Mouse (Mus musculus) kidney, adult 18-20 months (tissue): Measurements from ENCODE around the gene Fam104a.
"Not testable (repeated sequence)": the region's sequence is repeated elsewhere in the genome, so short reads cannot be mapped to it uniquely, and the experiment has no call there.

Experiments used
- DNase-seq: peaks from one replicate; pipeline ENCODE4 v3.0.0; 2021

Gene Fam104a

GRCm38 (mm10) chr11:113661835-113662351, 22.1 kb downstream of the Fam104a start:
- DNase-seq, result no peak

GRCm38 (mm10) chr11:113660940-113661339, 23.0 kb downstream of the Fam104a start:
- no peak for DNase-seq

GRCm38 (mm10) chr11:113660213-113660612, 23.7 kb downstream of the Fam104a start:
- not testable (repeated sequence) for DNase-seq

GRCm38 (mm10) chr11:113658763-113659162, 25.2 kb downstream of the Fam104a start:
- no peak for DNase-seq

GRCm38 (mm10) chr11:113658319-113658718, 25.6 kb downstream of the Fam104a start:
- DNase-seq, result peak; percentile 33

DNA sequence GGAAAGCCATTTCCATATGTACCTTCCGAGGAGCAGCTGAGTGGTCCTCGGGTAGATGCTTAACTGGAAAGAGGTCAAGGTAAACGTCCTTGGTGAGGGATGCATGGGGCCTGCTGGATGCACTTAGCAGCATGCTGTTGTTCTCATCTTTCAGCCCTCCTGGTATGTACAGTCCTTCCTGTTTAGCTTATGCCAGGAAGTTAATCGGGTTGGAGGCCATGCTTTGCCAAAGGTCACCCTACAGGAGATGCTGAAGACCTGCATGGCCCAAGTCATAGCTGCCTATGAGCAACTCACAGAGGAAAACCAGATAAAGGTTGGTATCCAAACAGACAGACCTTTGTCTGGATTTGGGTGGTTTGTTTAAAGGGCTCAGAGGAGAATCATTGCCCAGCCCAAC, 26.7 kb downstream of the Fam104a start:
- no peak for DNase-seq

GRCm38 (mm10) chr11:113656511-113656932, 27.4 kb downstream of the Fam104a start:
- no peak for DNase-seq

DNA sequence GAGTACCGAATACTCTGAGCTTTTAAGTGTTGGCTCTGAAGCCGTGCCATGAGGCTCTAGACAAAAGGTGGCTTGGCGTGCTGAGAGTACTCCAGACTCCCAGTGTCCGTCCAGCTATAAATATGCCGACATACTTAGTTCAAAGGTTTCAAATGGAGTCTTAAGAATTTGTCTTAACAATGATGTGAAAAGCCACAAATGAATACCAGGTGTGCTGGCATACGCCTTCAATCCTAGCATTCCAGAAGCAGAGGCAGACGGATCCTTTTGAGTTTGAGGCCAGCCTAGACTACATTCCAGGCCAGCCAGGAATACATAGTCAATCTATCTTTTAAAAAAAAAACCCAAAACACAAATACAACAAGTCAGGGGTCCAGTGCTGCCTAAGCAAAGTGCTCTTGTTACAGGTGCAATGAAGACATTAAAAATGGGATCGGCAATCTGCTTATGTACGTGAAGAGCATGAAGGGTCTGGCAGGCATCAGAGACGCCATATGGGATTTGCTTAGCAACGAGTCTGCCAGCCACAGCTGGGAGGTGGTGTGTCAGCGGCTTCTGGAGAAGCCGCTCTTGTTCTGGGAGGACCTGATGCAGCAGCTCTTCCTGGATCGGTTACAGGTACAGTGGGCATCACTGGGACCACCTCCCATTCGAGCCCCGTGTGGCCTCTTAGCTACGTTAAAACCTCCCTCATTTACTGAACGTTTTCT, 29.2 kb downstream of the Fam104a start:
- no peak for DNase-seq

GRCm38 (mm10) chr11:113654105-113654504, 29.9 kb downstream of the Fam104a start:
- DNase-seq, result no peak

GRCm38 (mm10) chr11:113652516-113652915, 31.4 kb downstream of the Fam104a start:
- DNase-seq, result peak; percentile 54

GRCm38 (mm10) chr11:113651907-113652273, 32.1 kb downstream of the Fam104a start:
- peak; percentile 43 for DNase-seq

DNA sequence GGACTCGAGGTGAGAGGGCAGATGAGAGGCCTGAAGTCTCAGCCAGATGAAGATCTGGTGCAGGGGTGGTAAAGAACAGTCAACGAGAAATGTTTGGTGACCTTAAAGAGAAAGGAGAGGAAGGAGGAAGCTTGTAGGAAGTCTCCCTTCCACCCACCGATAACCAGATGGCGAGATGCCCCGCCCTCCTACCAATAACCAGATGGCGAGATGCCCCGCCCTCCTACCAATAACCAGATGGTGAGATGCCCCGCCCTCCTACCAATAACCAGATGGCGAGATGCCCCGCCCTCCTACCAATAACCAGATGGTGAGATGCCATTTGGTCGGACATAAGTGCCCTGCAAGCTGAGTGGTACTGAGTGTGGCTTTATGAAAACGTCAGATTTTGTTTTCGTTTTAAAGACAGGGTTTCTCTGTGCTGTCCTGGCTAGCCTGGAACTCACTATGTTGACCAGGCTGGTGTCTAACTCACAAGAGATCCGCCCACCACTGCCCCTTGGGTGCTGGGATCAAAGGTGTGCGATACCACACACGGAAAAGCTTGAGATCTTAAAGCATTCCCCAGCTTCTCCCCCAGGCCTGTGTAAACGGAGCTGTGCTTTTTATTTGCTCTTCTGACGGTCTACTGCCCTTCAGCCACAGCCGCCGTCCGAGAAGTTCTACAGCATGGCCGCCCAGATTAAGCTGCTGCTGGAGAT, 32.6 kb downstream of the Fam104a start:
- no peak for DNase-seq

- peak; percentile 79 for DNase-seq
Observed at GRCm38 (mm10) chr11:113649353-113650210, 34.4 kb downstream of the Fam104a start, which contains the start of gene Slc39a11. Slc39a11 (minus strand) TSS chr11:113650079.

GRCm38 (mm10) chr11:113648690-113649352, 35.1 kb downstream of the Fam104a start, which contains the start of gene Cog1:
Cog1 (plus strand) TSS chr11:113649169.
- no peak for DNase-seq

- peak; percentile 85 for DNase-seq
Observed at GRCm38 (mm10) chr11:113648152-113648551, 35.8 kb downstream of the Fam104a start.

DNA sequence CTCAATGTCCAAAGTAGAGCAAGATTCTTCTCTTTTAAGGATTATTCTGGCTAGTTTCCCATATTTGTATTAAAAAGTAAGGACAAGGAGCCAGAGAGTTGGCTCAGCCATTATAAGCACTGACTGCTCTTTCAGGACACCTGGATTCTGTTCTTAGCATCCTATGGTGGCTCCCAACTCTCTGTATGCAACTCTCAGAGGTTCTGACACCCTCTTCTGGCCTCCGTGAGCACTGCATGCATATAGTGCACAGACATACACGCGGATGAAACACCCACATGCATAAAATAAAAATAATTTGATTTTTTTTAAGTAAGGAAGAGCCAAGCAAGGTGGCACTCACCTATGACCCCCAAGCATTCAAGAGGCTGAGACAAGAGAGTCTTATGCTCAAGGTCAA, 38.8 kb downstream of the Fam104a start:
- no peak for DNase-seq

DNA sequence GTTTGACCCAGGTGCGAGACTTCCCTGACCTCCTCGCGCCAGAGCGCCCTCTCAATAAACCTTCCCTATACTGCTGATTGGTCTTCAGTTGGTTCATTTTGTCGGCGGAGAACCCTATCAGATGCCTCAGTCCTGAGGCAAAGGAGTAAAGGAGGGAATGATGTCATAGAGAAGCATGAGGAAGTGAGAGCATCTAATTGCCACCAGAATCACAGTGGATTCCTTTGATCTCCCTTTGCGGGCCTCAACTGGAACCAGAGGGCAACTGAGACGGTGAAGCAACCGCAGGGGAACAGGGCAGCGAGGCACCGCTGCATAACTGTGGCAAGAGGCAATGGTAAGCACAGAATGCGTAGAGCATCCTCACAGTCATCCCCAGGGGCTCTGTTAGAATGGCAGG, 45.3 kb downstream of the Fam104a start:
- no peak for DNase-seq

- no peak for DNase-seq
Observed at GRCm38 (mm10) chr11:113634699-113635121, 49.2 kb downstream of the Fam104a start.

GRCm38 (mm10) chr11:113633398-113633797, 50.6 kb downstream of the Fam104a start:
- no peak for DNase-seq

DNA sequence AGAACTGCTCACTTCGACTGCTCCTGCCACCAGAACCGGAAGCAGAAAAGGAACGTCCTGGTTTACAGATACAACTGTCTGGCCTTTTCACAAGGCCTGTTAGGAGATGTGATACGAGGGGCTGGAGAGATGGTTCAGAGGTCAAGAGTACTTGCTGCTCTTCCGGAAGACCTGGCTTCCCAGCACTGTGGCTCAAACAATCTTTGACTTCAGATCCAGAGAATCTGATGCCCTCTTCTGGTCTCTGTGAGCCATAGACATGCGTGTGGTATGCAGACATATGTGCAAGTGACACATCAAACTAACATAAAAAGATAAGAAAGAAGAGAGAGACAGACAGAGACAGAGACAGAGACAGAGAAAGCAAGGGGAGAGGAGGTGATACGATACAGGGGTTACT, 51.7 kb downstream of the Fam104a start:
- DNase-seq, result no peak

GRCm38 (mm10) chr11:113631862-113632261, 52.1 kb downstream of the Fam104a start:
- DNase-seq, result no peak

DNA sequence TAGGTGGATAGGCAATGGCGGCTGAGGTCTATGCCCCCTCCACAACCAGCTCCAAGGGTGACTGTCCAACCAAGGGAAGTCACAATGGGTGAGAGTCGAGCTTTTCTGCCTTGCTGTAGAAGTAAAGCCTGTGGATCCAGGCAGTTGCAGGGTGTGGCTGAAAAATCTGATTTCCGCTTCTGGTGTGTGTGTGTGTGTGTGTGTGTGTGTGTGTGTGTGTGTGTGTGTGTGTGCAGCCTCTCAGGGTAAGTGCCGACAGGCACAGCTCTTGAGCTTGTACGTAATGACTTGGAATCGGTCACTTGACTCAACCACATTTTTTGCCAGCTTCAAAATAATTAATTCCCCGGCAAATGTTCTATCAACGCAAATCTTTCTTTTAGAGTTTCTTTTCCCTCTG, 52.7 kb downstream of the Fam104a start:
- no peak for DNase-seq
